Mouse (Mus musculus) MN1 (cell line): ENCODE data around the gene Nr1h2.

Experiments used
- DNase-seq: peaks from one replicate; pipeline ENCODE4 v3.0.0-alpha.2; 2016; ENCODE audit warnings: low spot score

Nr1h2 gene

GRCm38 (mm10) chr7:44553826-44554225 lies at the start of gene Nr1h2:
Gene Nr1h2, minus strand, starts transcription at chr7:44553951.
- DNase-seq: peak; percentile 95

- no peak for DNase-seq
Measured at GRCm38 (mm10) chr7:44603186-44603855, 49.6 kb upstream of the Nr1h2 start.

GRCm38 (mm10) chr7:44602443-44602842 lies 48.7 kb upstream of the Nr1h2 start:
- DNase-seq: no peak

- no peak for DNase-seq
Measured at GRCm38 (mm10) chr7:44601646-44602045, 47.9 kb upstream of the Nr1h2 start.

- DNase-seq: no peak
Measured at GRCm38 (mm10) chr7:44600691-44601262, 47.0 kb upstream of the Nr1h2 start.

- DNase-seq: no peak
Measured at GRCm38 (mm10) chr7:44598336-44598735, 44.6 kb upstream of the Nr1h2 start.

GRCm38 (mm10) chr7:44597666-44598065 lies 43.9 kb upstream of the Nr1h2 start:
- DNase-seq: no peak

- DNase-seq: no peak
Measured at GRCm38 (mm10) chr7:44596996-44597538, 43.3 kb upstream of the Nr1h2 start.

- no peak for DNase-seq
Measured at GRCm38 (mm10) chr7:44596051-44596450, 42.3 kb upstream of the Nr1h2 start.

GRCm38 (mm10) chr7:44595131-44595561 lies 41.4 kb upstream of the Nr1h2 start:
- DNase-seq: no peak

- peak; percentile 32 for DNase-seq
Measured at GRCm38 (mm10) chr7:44594291-44594690, 40.5 kb upstream of the Nr1h2 start.

GRCm38 (mm10) chr7:44593775-44594174 lies 40.0 kb upstream of the Nr1h2 start:
- peak; percentile 76 for DNase-seq

GRCm38 (mm10) chr7:44593051-44593450 lies 39.3 kb upstream of the Nr1h2 start:
- DNase-seq: no peak

GRCm38 (mm10) chr7:44591348-44592116 lies 37.8 kb upstream of the Nr1h2 start:
- DNase-seq: peak; percentile 46

GRCm38 (mm10) chr7:44590402-44591347 lies 36.9 kb upstream of the Nr1h2 start, which contains the start of gene Kcnc3:
Gene Kcnc3, plus strand, starts transcription at chr7:44590664.
- DNase-seq: peak; percentile 95

- DNase-seq: peak; percentile 71
Measured at GRCm38 (mm10) chr7:44589946-44590345, 36.2 kb upstream of the Nr1h2 start.

- DNase-seq: peak; percentile 94
Measured at GRCm38 (mm10) chr7:44589149-44589548, 35.4 kb upstream of the Nr1h2 start.

GRCm38 (mm10) chr7:44588338-44588737 lies 34.6 kb upstream of the Nr1h2 start:
- no peak for DNase-seq

- no peak for DNase-seq
Measured at GRCm38 (mm10) chr7:44587676-44588075, 33.9 kb upstream of the Nr1h2 start.

GRCm38 (mm10) chr7:44586930-44587329 lies 33.2 kb upstream of the Nr1h2 start:
- DNase-seq: no peak

- DNase-seq: no peak
Measured at GRCm38 (mm10) chr7:44586518-44586917, 32.8 kb upstream of the Nr1h2 start.

GRCm38 (mm10) chr7:44585606-44586005 lies 31.9 kb upstream of the Nr1h2 start:
- DNase-seq: no peak
